Mouse (Mus musculus): ENCODE results near the gene Eef1a2. TPM values are rescaled to one million over a fixed set of nuclear protein-coding genes. Genes with fewer than 3 reads are reported as not detected.

Eef1a2 gene
- polyA plus RNA-seq, 1 experiment from 2014 or later: 11.0 TPM

- H3K4me3 ChIP-seq (ENCODE audit: low read depth, low read length): no peak overlapping the region
- peaks cover 10% of the 10 kb centered on the region for H3K4me1 ChIP-seq (ENCODE audit: control insufficient read depth, insufficient read depth, low read length)
- 63% methylated on average over 2 of the region's 2 CpGs for WGBS
- H3K27me3 ChIP-seq (ENCODE audit: control insufficient read depth, insufficient read depth, low read depth, low read length): no peaks in the 10 kb centered on the region
- no peak overlapping the region for H3K4me2 ChIP-seq (ENCODE audit: low read length)
- H3K9ac ChIP-seq (ENCODE audit: low read depth, low read length): no peak overlapping the region
- no peak overlapping the region for H3K27ac ChIP-seq (ENCODE audit: low read length)
- no peaks in the 10 kb centered on the region; the same call in 1 of the 2 replicates for H3K36me3 ChIP-seq (ENCODE audit: control insufficient read depth, insufficient read depth, low read length)
- no peaks in the 10 kb centered on the region for H3K9me3 ChIP-seq (replicated peaks; ENCODE audit: control insufficient read depth, low read length, poor library complexity, severe bottlenecking)
- no peak for ATAC-seq
These were observed 13.1 kb downstream of the Eef1a2 start for GRCm38 (mm10) chr2:181143509-181144276.

GRCm38 (mm10) chr2:181142703-181143135, 14.1 kb downstream of the Eef1a2 start:
- H3K27ac ChIP-seq (ENCODE audit: low read length): no peak overlapping the region

GRCm38 (mm10) chr2:181139641-181140193, 17.1 kb downstream of the Eef1a2 start:
- H3K4me3 ChIP-seq (ENCODE audit: low read depth, low read length): no peak overlapping the region
- H3K9me3 ChIP-seq (replicated peaks; ENCODE audit: control insufficient read depth, low read length, poor library complexity, severe bottlenecking): no peaks in the 10 kb centered on the region
- no peak overlapping the region for H3K27ac ChIP-seq (ENCODE audit: low read length)
- no peaks in the 10 kb centered on the region for H3K36me3 ChIP-seq (ENCODE audit: control insufficient read depth, insufficient read depth, low read length)
- no peak overlapping the region for H3K9ac ChIP-seq (ENCODE audit: low read depth, low read length)
- H3K27me3 ChIP-seq (ENCODE audit: control insufficient read depth, insufficient read depth, low read depth, low read length): no peaks in the 10 kb centered on the region
- 83% methylated on average over 5 of the region's 5 CpGs for WGBS
- ATAC-seq: no peak
- H3K4me2 ChIP-seq (ENCODE audit: low read length): no peak overlapping the region
- H3K4me1 ChIP-seq (ENCODE audit: control insufficient read depth, insufficient read depth, low read length): peaks cover 6% of the 10 kb centered on the region

More at GRCm38 (mm10) chr2:181142703-181143135, 14.1 kb downstream of the Eef1a2 start:
- H3K4me1 ChIP-seq (ENCODE audit: control insufficient read depth, insufficient read depth, low read length): peaks cover under 1% of the 10 kb centered on the region
- no peak overlapping the region for H3K4me3 ChIP-seq (ENCODE audit: low read depth, low read length)
- no peaks in the 10 kb centered on the region; the same call in 1 of the 2 replicates for H3K36me3 ChIP-seq (ENCODE audit: control insufficient read depth, insufficient read depth, low read length)
- ATAC-seq: no peak
- no peak overlapping the region for H3K4me2 ChIP-seq (ENCODE audit: low read length)
- WGBS: 63% methylated on average over 8 of the region's 8 CpGs
- H3K27me3 ChIP-seq (ENCODE audit: control insufficient read depth, insufficient read depth, low read depth, low read length): no peaks in the 10 kb centered on the region
- H3K9me3 ChIP-seq (replicated peaks; ENCODE audit: control insufficient read depth, low read length, poor library complexity, severe bottlenecking): no peaks in the 10 kb centered on the region
- H3K9ac ChIP-seq (ENCODE audit: low read depth, low read length): no peak overlapping the region

- 1% methylated on average over 6 of the region's 6 CpGs for WGBS
- H3K9me3 ChIP-seq (replicated peaks; ENCODE audit: control insufficient read depth, low read length, poor library complexity, severe bottlenecking): no peaks in the 10 kb centered on the region
- no peak for ATAC-seq
- H3K4me1 ChIP-seq (ENCODE audit: control insufficient read depth, insufficient read depth, low read length): peaks cover 21% of the 10 kb centered on the region
- no peak overlapping the region for H3K9ac ChIP-seq (ENCODE audit: low read depth, low read length)
- no peaks in the 10 kb centered on the region for H3K27me3 ChIP-seq (ENCODE audit: control insufficient read depth, insufficient read depth, low read depth, low read length)
- no peaks in the 10 kb centered on the region for H3K36me3 ChIP-seq (ENCODE audit: control insufficient read depth, insufficient read depth, low read length)
- H3K4me2 ChIP-seq (ENCODE audit: low read length): no peak overlapping the region
- no peak overlapping the region for H3K4me3 ChIP-seq (ENCODE audit: low read depth, low read length)
- no peak overlapping the region for H3K27ac ChIP-seq (ENCODE audit: low read length)
These were observed 19.9 kb downstream of the Eef1a2 start for GRCm38 (mm10) chr2:181136934-181137333.

- Histone ChIP-seq H3K9ac (ENCODE audit: low read depth, low read length) (peak overlapping the region; percentile 92), H3K4me2 (ENCODE audit: low read length) (peak overlapping the region; percentile 85), H3K36me3 (ENCODE audit: control insufficient read depth, insufficient read depth, low read length) (no peaks in the 10 kb centered on the region), H3K4me3 (ENCODE audit: low read depth, low read length) (peak overlapping the region; percentile 86), H3K27ac (ENCODE audit: low read length) (peak overlapping the region; percentile 96), H3K4me1 (ENCODE audit: control insufficient read depth, insufficient read depth, low read length) (peaks cover 27% of the 10 kb centered on the region), H3K27me3 (ENCODE audit: control insufficient read depth, insufficient read depth, low read depth, low read length) (no peaks in the 10 kb centered on the region), H3K9me3 (replicated peaks; ENCODE audit: control insufficient read depth, low read length, poor library complexity, severe bottlenecking) (no peaks in the 10 kb centered on the region)
- 5% methylated on average over 4 of the region's 4 CpGs for WGBS
- ATAC-seq: peak; percentile 15
These were observed 21.4 kb downstream of the Eef1a2 start for GRCm38 (mm10) chr2:181135446-181135818.

- Histone ChIP-seq H3K27ac (ENCODE audit: low read length) (peak within 1 kb of the TSS; percentile 96), H3K27me3 (ENCODE audit: control insufficient read depth, insufficient read depth, low read depth, low read length) (no peaks in the 10 kb centered on the region), H3K36me3 (ENCODE audit: control insufficient read depth, insufficient read depth, low read length) (no peaks in the 10 kb centered on the region), H3K4me2 (ENCODE audit: low read length) (peak within 1 kb of the TSS; percentile 85), H3K9ac (ENCODE audit: low read depth, low read length) (peak within 1 kb of the TSS; percentile 92), H3K4me3 (ENCODE audit: low read depth, low read length) (peak within 1 kb of the TSS; percentile 86), H3K4me1 (ENCODE audit: control insufficient read depth, insufficient read depth, low read length) (peaks cover 27% of the 10 kb centered on the region), H3K9me3 (replicated peaks; ENCODE audit: control insufficient read depth, low read length, poor library complexity, severe bottlenecking) (no peaks in the 10 kb centered on the region)
- ATAC-seq: peak; percentile 74
- under 1% methylated on average over 102 of the region's 104 CpGs for WGBS
These were observed 22.0 kb downstream of the Eef1a2 start, which contains the start of gene Kcnq2 for GRCm38 (mm10) chr2:181134591-181135445. TSS of gene Kcnq2 (minus strand) at chr2:181135300.

GRCm38 (mm10) chr2:181133837-181134590, 22.8 kb downstream of the Eef1a2 start:
- 5% methylated on average over 22 of the region's 22 CpGs for WGBS
- no peaks in the 10 kb centered on the region for H3K36me3 ChIP-seq (ENCODE audit: control insufficient read depth, insufficient read depth, low read length)
- H3K27ac ChIP-seq (ENCODE audit: low read length): peak overlapping the region; percentile 96
- H3K9ac ChIP-seq (ENCODE audit: low read depth, low read length): peak overlapping the region; percentile 92
- peaks cover 31% of the 10 kb centered on the region for H3K4me1 ChIP-seq (ENCODE audit: control insufficient read depth, insufficient read depth, low read length)
- no peaks in the 10 kb centered on the region for H3K9me3 ChIP-seq (replicated peaks; ENCODE audit: control insufficient read depth, low read length, poor library complexity, severe bottlenecking)
- H3K27me3 ChIP-seq (ENCODE audit: control insufficient read depth, insufficient read depth, low read depth, low read length): no peaks in the 10 kb centered on the region
- ATAC-seq: peak; percentile 84
- H3K4me3 ChIP-seq (ENCODE audit: low read depth, low read length): peak overlapping the region; percentile 86
- H3K4me2 ChIP-seq (ENCODE audit: low read length): peak overlapping the region; percentile 85

- Histone ChIP-seq H3K27ac (ENCODE audit: low read length) (no peak overlapping the region), H3K36me3 (ENCODE audit: control insufficient read depth, insufficient read depth, low read length) (no peaks in the 10 kb centered on the region), H3K9ac (ENCODE audit: low read depth, low read length) (no peak overlapping the region), H3K4me3 (ENCODE audit: low read depth, low read length) (no peak overlapping the region), H3K4me2 (ENCODE audit: low read length) (no peak overlapping the region), H3K4me1 (ENCODE audit: control insufficient read depth, insufficient read depth, low read length) (peaks cover 26% of the 10 kb centered on the region), H3K27me3 (ENCODE audit: control insufficient read depth, insufficient read depth, low read depth, low read length) (no peaks in the 10 kb centered on the region), H3K9me3 (replicated peaks; ENCODE audit: control insufficient read depth, low read length, poor library complexity, severe bottlenecking) (no peaks in the 10 kb centered on the region)
- 72% methylated on average over 4 of the region's 4 CpGs for WGBS
- no peak for ATAC-seq
These were observed 26.6 kb downstream of the Eef1a2 start for GRCm38 (mm10) chr2:181130245-181130644.

Data from midbrain, embryonic 16.5 days (tissue).